In genomic region chr4:149415651-149416169, GRCm38 (mm10) we compare ENCODE assay signal across 8 mouse cellular contexts. TPM values are rescaled to one million over a fixed set of nuclear protein-coding genes. Genes with fewer than 3 reads are reported as not detected.
DNase-seq lines count a peak whose midpoint lies in the region; ATAC-seq lines count a peak whose summit lies in the region.

No protein-coding gene starts in this region.

- ATAC-seq in forebrain, embryonic 14.5 days: peak; percentile 29; the same call in 1 of the 2 replicates
- no peak for ATAC-seq in forebrain, embryonic 11.5 days (replicated peaks; ENCODE audit: low FRiP score)
- 0 out of 2 replicates have a peak, but pooled peaks have one; percentile 37 for ATAC-seq in hindbrain, embryonic 14.5 days (ENCODE audit: low FRiP score)
- peak; percentile 45; the same call in 1 of the 2 replicates for ATAC-seq in limb, embryonic 12.5 days (ENCODE audit: insufficient number of reproducible peaks, insufficient read depth, low FRiP score, low TSS enrichment, low read depth)
- no peak; the same call in 1 of the 2 replicates for ATAC-seq in megakaryocyte progenitor cell, adult 5-6 weeks (replicated peaks; ENCODE audit: poor library complexity)

- 47% methylated on average over 13 of the region's 13 CpGs for WGBS in forebrain, embryonic 14.5 days
- WGBS in forebrain, embryonic 11.5 days: 73% methylated on average over 13 of the region's 13 CpGs
- 39% methylated on average over 13 of the region's 13 CpGs for WGBS in hindbrain, embryonic 14.5 days
- 9% methylated on average over 13 of the region's 13 CpGs for WGBS in limb, embryonic 12.5 days

- peaks cover 12% of the 10 kb centered on the region for H3K4me1 ChIP-seq in forebrain, embryonic 14.5 days (ENCODE audit: control insufficient read depth, insufficient read depth, low read length)
- peaks cover 5% of the 10 kb centered on the region; the same call in 1 of the 2 replicates for H3K4me1 ChIP-seq in forebrain, embryonic 11.5 days (replicated peaks; ENCODE audit: control insufficient read depth, insufficient read depth, low read length)
- H3K4me1 ChIP-seq in hindbrain, embryonic 14.5 days (replicated peaks; ENCODE audit: control insufficient read depth, insufficient read depth, low read length): peaks cover 16% of the 10 kb centered on the region
- H3K4me1 ChIP-seq in limb, embryonic 12.5 days (replicated peaks): peaks cover 43% of the 10 kb centered on the region

- H3K4me2 ChIP-seq in forebrain, embryonic 14.5 days (ENCODE audit: low read length): no peak overlapping the region
- H3K4me2 ChIP-seq in forebrain, embryonic 11.5 days (ENCODE audit: low read depth, low read length, severe bottlenecking): no peak overlapping the region
- H3K4me2 ChIP-seq in hindbrain, embryonic 14.5 days (replicated peaks): no peak overlapping the region
- H3K4me2 ChIP-seq in limb, embryonic 12.5 days: peak overlapping the region; percentile 34

- DNase-seq in forebrain, embryonic 14.5 days (ENCODE audit: low spot score): peak; percentile 58
- no peak for DNase-seq in forebrain, embryonic 11.5 days (ENCODE audit: low spot score)
- peak; percentile 63 for DNase-seq in MN1 (ENCODE audit: low spot score)
- DNase-seq in hindbrain, embryonic 14.5 days (ENCODE audit: low spot score): no peak
- DNase-seq in thymus, postnatal 4 days: no peak
- DNase-seq in cerebellum, adult 8-10 months: no peak

- no peaks in the 10 kb centered on the region for H3K9me3 ChIP-seq in forebrain, embryonic 14.5 days (replicated peaks; ENCODE audit: control insufficient read depth, low read length)
- H3K9me3 ChIP-seq in forebrain, embryonic 11.5 days (ENCODE audit: control insufficient read depth, low read length): no peaks in the 10 kb centered on the region
- H3K9me3 ChIP-seq in hindbrain, embryonic 14.5 days (ENCODE audit: control insufficient read depth, low read length): no peaks in the 10 kb centered on the region
- no peaks in the 10 kb centered on the region for H3K9me3 ChIP-seq in limb, embryonic 12.5 days

- H3K4me3 ChIP-seq in forebrain, embryonic 14.5 days (ENCODE audit: low read depth, low read length): no peak overlapping the region
- H3K4me3 ChIP-seq in forebrain, embryonic 11.5 days (ENCODE audit: low read depth, low read length): no peak overlapping the region
- H3K4me3 ChIP-seq in hindbrain, embryonic 14.5 days (replicated peaks; ENCODE audit: low read length): no peak overlapping the region
- no peak overlapping the region for H3K4me3 ChIP-seq in limb, embryonic 12.5 days (replicated peaks)

- no peak overlapping the region for H3K9ac ChIP-seq in forebrain, embryonic 14.5 days (ENCODE audit: low read length)
- H3K9ac ChIP-seq in forebrain, embryonic 11.5 days (ENCODE audit: low read length): no peak overlapping the region
- no peak overlapping the region for H3K9ac ChIP-seq in hindbrain, embryonic 14.5 days
- H3K9ac ChIP-seq in limb, embryonic 12.5 days (replicated peaks): no peak overlapping the region

- no peaks in the 10 kb centered on the region for H3K27me3 ChIP-seq in forebrain, embryonic 14.5 days (replicated peaks; ENCODE audit: control insufficient read depth, insufficient read depth, low read length)
- H3K27me3 ChIP-seq in forebrain, embryonic 11.5 days (ENCODE audit: control insufficient read depth, insufficient read depth, low read length): no peaks in the 10 kb centered on the region
- H3K27me3 ChIP-seq in hindbrain, embryonic 14.5 days (ENCODE audit: control insufficient read depth, insufficient read depth, low read length): no peaks in the 10 kb centered on the region
- no peaks in the 10 kb centered on the region for H3K27me3 ChIP-seq in limb, embryonic 12.5 days

- 0 out of 2 replicates have a peak, but pooled peaks cover 2% of the 10 kb centered on the region for H3K36me3 ChIP-seq in forebrain, embryonic 14.5 days (ENCODE audit: control insufficient read depth, insufficient read depth, low read length)
- H3K36me3 ChIP-seq in forebrain, embryonic 11.5 days (ENCODE audit: control insufficient read depth, insufficient read depth, low read length): no peaks in the 10 kb centered on the region
- H3K36me3 ChIP-seq in hindbrain, embryonic 14.5 days (replicated peaks; ENCODE audit: control insufficient read depth, insufficient read depth): peaks cover 4% of the 10 kb centered on the region; the same call in 1 of the 2 replicates
- peaks cover 11% of the 10 kb centered on the region for H3K36me3 ChIP-seq in limb, embryonic 12.5 days

- no peak overlapping the region; the same call in 1 of the 2 replicates for H3K27ac ChIP-seq in forebrain, embryonic 14.5 days (ENCODE audit: low read depth, low read length)
- no peak overlapping the region for H3K27ac ChIP-seq in forebrain, embryonic 11.5 days (ENCODE audit: low read depth, low read length)
- H3K27ac ChIP-seq in hindbrain, embryonic 14.5 days: 0 out of 2 replicates have a peak overlapping the region, but pooled peaks have one; percentile 16
- peak overlapping the region; percentile 79 for H3K27ac ChIP-seq in limb, embryonic 12.5 days

RNA-seq across cellular contexts. Expression of gene Ube4b, which starts 10.8 kb away (rescaled TPM):
- polyA plus RNA-seq in forebrain, embryonic 14.5 days (2014; fragmentation: Nextera tagmentation; extraction: Ambion mirVana): 34.3 and 44.7 TPM in 2 replicates
- polyA plus RNA-seq in forebrain, embryonic 11.5 days (2014; fragmentation: Nextera tagmentation; extraction: Ambion mirVana): 67.0 and 70.6 TPM in 2 replicates
- polyA plus RNA-seq in hindbrain, embryonic 14.5 days (2014; fragmentation: Nextera tagmentation; extraction: Ambion mirVana): 53.8 and 55.3 TPM in 2 replicates
- polyA plus RNA-seq in limb, embryonic 12.5 days (2016; fragmentation: Nextera tagmentation; extraction: Ambion mirVana): 55.1 and 67.3 TPM in 2 replicates
- 42.0 and 43.2 TPM in 2 replicates for total RNA-seq in megakaryocyte progenitor cell, adult 5-6 weeks (2015)
- total RNA-seq in megakaryocyte progenitor cell, adult 5-6 weeks (2017): 35.1 and 42.1 TPM in 2 replicates

RNA-seq across cellular contexts. Expression of gene Rbp7, which starts 39.1 kb away (rescaled TPM):
- not detected in 2 replicates for polyA plus RNA-seq in forebrain, embryonic 14.5 days (2014; fragmentation: Nextera tagmentation; extraction: Ambion mirVana)
- not detected in 2 replicates for polyA plus RNA-seq in forebrain, embryonic 11.5 days (2014; fragmentation: Nextera tagmentation; extraction: Ambion mirVana)
- polyA plus RNA-seq in hindbrain, embryonic 14.5 days (2014; fragmentation: Nextera tagmentation; extraction: Ambion mirVana): not detected in 2 replicates
- polyA plus RNA-seq in limb, embryonic 12.5 days (2016; fragmentation: Nextera tagmentation; extraction: Ambion mirVana): not detected in 2 replicates
- total RNA-seq in megakaryocyte progenitor cell, adult 5-6 weeks (2015): not detected in 2 replicates
- total RNA-seq in megakaryocyte progenitor cell, adult 5-6 weeks (2017): not detected in 2 replicates

Comparison
In these comparisons a context has a peak if more than half of its experiments do, and no peak if none do; other contexts are left out.
1. ATAC-seq: peak in forebrain, embryonic 14.5 days (single experiment), hindbrain, embryonic 14.5 days (single experiment) and limb, embryonic 12.5 days (single experiment); none in forebrain, embryonic 11.5 days (single experiment) and megakaryocyte progenitor cell, adult 5-6 weeks (single experiment).
2. DNase-seq: peak in forebrain, embryonic 14.5 days (single experiment) and MN1 (single experiment); none in forebrain, embryonic 11.5 days (single experiment), hindbrain, embryonic 14.5 days (single experiment), thymus, postnatal 4 days (single experiment) and cerebellum, adult 8-10 months (single experiment).
3. H3K27ac ChIP-seq: peak in hindbrain, embryonic 14.5 days (single experiment) and limb, embryonic 12.5 days (single experiment); none in forebrain, embryonic 14.5 days (single experiment) and forebrain, embryonic 11.5 days (single experiment).